Mouse (Mus musculus): ENCODE data around the gene Fxyd7.

Gene Fxyd7

GRCm38 (mm10) chr7:31050921-31051320 lies 346 bp downstream of the Fxyd7 start:
- no peak for DNase-seq (ENCODE audit: low read depth)

- DNase-seq (ENCODE audit: low read depth) = no peak
Measured at GRCm38 (mm10) chr7:31050487-31050886, 780 bp downstream of the Fxyd7 start.

- DNase-seq (ENCODE audit: low read depth) = no peak
Measured at GRCm38 (mm10) chr7:31049846-31050281, 1.4 kb downstream of the Fxyd7 start.

DNA sequence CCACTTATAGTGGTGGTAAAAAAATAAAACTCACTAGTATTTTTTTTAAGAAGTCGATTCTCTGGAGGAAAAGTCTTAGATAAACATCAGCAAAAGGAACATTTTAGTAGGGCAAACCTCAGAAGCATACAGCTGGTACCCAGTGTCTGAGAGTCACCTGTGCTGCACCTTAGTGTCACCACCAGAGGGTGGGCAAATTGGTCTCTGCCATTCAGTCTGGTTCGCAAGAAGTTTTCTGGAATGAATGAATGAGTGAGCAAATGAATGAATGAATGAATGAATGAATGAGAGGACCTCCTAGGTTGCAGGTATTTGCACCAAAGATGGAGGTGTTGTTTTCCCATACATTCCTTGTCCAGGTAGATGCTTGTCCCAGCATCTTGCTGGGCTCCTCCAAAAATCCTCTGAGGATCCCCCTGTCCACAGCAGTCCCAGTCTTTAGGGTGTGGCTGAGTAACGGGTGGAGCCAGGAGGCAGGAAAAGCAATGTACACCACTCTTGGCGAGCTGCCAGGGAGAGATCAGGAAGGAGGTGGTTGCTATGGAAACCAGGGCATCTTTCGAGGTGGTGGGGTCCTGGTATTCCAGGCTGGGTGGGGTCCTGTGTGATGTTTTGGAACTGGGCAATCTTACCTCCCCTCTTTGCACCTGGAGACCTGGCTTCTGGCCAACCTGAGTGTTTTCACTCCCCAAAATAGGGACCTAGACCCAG lies 2.0 kb downstream of the Fxyd7 start:
- no peak for DNase-seq (ENCODE audit: low read depth)

GRCm38 (mm10) chr7:31042431-31042910 lies 8.8 kb downstream of the Fxyd7 start, which contains the start of gene Fxyd5:
Gene Fxyd5 (minus strand): TSS chr7:31042481.
- DNase-seq (ENCODE audit: low read depth) = no peak

DNA sequence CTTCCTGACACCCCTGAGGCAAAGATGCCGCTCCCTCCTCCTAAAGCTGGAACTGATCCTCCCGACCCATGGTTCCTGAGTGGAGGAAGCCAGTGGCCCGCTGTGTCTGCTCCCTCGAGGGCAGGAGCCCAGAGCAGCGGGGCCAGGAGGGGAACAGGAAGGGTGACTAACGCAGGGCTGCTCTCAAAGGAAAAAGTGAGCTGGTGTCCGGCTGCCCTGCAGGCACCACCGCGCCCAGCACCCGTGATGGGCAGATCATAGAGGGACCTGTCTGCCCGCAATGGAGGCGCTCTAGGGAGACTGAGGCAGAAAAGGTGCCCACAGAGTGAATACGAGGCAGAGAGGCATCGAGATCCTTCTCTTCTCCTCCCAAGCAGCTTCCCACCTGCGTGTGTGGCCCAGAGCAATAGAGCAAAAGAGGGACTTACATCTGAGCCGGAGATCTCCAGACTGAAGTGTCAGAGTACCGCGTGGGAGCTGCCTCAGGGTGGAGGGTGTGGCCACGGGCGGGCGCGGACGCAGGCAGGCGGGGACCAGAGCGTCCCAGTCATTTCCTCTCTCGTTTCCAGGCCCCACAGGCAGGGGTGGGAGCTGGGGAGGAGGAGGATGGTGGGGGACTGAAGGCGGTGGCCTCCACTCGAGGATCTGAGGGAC lies 9.5 kb downstream of the Fxyd7 start:
- DNase-seq (ENCODE audit: low read depth) = peak; percentile 34

DNA sequence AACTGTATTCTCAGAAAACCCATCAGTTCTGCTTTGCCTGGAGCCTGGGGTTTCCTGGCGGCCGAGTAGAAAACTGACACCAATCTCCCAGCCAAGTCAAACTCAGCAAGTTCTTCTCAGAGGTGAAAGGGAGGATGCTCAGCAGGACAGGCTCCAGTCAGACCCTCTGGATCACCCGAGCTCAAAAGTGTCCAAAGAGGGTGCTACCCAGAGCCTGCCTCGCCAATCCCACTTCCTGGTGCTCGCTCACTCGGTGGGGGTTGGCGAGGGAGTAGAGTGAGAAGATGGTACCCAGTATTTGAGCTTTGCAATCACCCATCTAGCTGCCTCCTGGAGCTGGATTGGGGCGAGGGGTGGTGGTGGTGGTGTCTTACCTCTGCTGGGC lies 10.3 kb downstream of the Fxyd7 start:
- no peak for DNase-seq (ENCODE audit: low read depth)

GRCm38 (mm10) chr7:31040281-31041022 lies 10.8 kb downstream of the Fxyd7 start:
- no peak for DNase-seq (ENCODE audit: low read depth)

- DNase-seq (ENCODE audit: low read depth) = no peak
Measured at GRCm38 (mm10) chr7:31039011-31039410, 12.3 kb downstream of the Fxyd7 start.

GRCm38 (mm10) chr7:31037675-31038074 lies 13.6 kb downstream of the Fxyd7 start:
- no peak for DNase-seq (ENCODE audit: low read depth)

GRCm38 (mm10) chr7:31036917-31037316 lies 14.3 kb downstream of the Fxyd7 start:
- DNase-seq (ENCODE audit: low read depth) = no peak

GRCm38 (mm10) chr7:31035291-31035690 lies 16.0 kb downstream of the Fxyd7 start:
- no peak for DNase-seq (ENCODE audit: low read depth)

GRCm38 (mm10) chr7:31034789-31035188 lies 16.5 kb downstream of the Fxyd7 start:
- DNase-seq (ENCODE audit: low read depth) = no peak

DNA sequence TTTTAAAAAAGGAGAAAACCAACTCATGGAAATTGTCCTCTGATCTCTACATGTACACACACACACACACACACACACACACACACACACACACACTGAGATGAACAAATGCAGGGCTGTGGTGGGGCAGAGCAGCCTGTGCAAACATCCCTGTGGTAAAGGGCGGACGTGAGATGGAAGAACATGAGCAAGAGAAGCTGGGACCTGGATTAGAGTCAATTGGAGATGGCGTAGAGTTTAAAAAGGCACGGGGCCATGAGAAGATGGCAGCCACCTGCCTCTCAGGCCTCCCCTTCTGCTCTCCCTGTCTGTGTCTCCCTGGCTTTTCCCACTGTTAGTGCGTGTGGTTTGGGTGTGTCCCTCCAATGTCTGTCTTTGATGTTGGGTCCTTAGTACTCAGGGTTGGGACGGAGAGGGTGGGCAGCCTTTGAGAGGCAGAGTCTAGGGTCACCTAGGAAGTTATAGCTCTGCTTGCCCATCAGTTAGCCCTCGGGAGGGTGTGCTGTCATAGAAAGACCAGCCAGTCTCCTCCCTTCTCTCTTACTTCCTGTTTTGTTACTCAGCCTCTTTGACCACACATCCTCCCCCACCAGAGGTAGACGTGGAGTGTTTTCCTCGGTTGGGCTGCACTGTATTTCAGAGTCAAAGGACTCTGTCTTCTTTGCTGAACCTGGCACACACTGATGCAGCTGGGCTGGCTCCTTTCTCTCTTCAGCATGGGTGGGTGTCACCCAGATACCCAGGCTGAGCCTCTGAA lies 17.7 kb downstream of the Fxyd7 start:
- peak; percentile 66 for DNase-seq (ENCODE audit: low read depth)

DNA sequence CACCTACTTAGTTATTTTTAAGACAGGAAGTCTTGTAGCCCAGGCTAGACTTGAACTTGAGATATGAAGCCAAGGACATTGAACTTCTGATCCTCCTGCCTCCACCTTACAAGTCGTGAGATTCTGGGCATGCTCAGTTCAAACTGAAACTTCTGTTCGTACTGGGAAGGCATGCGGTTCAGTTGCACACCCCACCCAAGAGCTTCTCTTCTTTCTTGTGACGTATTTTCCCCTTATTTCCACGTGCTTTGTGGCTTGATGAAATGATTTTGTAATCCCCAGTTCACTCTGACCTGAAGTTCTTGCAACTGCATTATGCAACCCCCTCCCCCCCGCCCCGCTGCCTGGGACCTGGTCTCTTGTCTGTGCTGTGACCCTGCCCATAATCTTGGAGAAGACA lies 19.5 kb downstream of the Fxyd7 start:
- DNase-seq (ENCODE audit: low read depth) = no peak

DNA sequence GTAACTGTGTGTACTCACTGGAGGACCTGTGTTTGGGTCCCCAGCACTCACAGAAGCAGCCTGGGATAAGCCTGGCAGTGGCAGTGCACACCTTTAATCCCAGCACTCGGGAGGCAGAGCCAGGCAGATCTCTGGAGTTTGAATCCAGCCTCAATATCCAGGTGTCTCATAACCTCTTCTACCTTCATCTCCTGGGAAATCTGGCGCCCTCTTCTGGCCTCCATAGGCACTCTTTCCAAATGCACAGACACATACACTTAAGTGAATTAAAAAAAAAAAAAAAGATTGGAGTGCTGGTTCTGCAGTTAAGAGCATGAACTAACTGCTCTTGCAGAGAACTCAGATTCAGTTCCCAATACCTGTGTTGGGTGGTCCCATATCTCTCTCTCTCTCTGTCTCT lies 20.6 kb downstream of the Fxyd7 start:
- no peak for DNase-seq (ENCODE audit: low read depth)

- no peak for DNase-seq (ENCODE audit: low read depth)
Measured at GRCm38 (mm10) chr7:31028609-31029008, 22.7 kb downstream of the Fxyd7 start.

GRCm38 (mm10) chr7:31017104-31017901 lies 34.0 kb downstream of the Fxyd7 start:
- DNase-seq (ENCODE audit: low read depth) = peak; percentile 36

DNA sequence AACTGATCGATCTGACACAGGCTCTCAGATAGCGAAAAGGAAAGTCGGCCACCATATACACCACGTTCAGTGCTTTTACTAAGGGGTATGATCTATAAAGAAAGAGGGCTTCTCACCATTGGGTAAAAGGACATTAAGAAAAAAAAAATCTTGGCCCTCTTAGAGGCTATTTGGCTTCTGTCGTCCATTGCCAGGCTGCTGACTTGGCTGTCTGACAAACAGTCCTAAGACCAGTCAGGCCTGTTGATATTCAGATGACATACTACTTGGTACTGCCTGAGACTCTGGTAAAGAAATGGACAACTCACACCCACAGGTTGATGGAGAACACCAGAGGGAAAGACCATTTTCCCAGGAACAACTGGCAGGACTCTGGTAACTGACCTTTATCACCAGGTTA lies 38.3 kb downstream of the Fxyd7 start:
- no peak for DNase-seq (ENCODE audit: low read depth)

GRCm38 (mm10) chr7:31008889-31009288 lies 42.4 kb downstream of the Fxyd7 start:
- DNase-seq (ENCODE audit: low read depth) = no peak

DNA sequence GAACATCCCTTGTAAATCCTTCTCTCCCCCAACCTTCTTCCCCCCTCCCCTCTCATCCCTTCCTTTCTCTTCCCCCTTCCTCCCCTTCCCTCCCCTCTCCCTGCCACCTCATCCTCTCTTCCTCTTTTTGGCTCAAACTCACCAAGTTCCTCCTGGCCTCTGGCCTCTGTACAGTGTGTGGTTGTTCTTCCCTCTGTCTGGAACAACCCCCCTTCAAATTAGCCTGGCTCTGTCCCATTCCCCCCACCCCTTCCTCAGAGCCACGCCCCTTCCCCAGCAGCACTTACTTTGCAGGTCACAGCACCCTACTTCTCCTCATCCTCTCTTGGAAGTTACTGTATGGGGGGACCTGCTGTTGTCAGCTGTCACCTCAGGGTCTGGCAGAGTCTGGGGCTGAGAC lies 43.1 kb downstream of the Fxyd7 start:
- DNase-seq (ENCODE audit: low read depth) = no peak

All from fibroblast of lung, adult 2 months (primary cell).